Mouse (Mus musculus) liver, embryonic 11.5 days (tissue): ENCODE results near the gene Lamb3. TPM values are rescaled to one million over a fixed set of nuclear protein-coding genes. Genes with fewer than 3 reads are reported as not detected.

Experiments
- ATAC-seq: fragments of 200-750 bp; cut with Nextera tagmentation; replicated peaks from 2 replicates; pipeline ENCODE4 v1.8.0; 2017; ENCODE audit warnings: moderate number of reproducible peaks, mild to moderate bottlenecking, moderate TSS enrichment, moderate library complexity; ENCODE audit not compliant: low FRiP score
- DNase-seq: peaks from one replicate; pipeline ENCODE4 v3.0.0-alpha.2; 2017; ENCODE audit warnings: low spot score
- H3K27ac ChIP-seq: fragments of 300-500 bp; sonication (generic); 2 replicates; pipeline ENCODE4 v1.5.1; 2014; ENCODE audit warnings: mild to moderate bottlenecking, low read depth, low read length, control low read depth
- H3K27me3 ChIP-seq: fragments of 300-500 bp; sonication (generic); replicated peaks from 2 replicates; pipeline ENCODE4 v1.6.1; 2014; ENCODE audit warnings: low read length, mixed read lengths; ENCODE audit not compliant: control insufficient read depth, insufficient read depth
- H3K36me3 ChIP-seq: fragments of 300-500 bp; sonication (generic); 2 replicates; pipeline ENCODE4 v1.6.1; 2014; ENCODE audit warnings: mild to moderate bottlenecking, low read length, moderate library complexity, mixed read lengths; ENCODE audit not compliant: control insufficient read depth, insufficient read depth
- H3K4me1 ChIP-seq: fragments of 300-500 bp; sonication (generic); replicated peaks from 2 replicates; pipeline ENCODE4 v1.6.1; 2014; ENCODE audit warnings: low read length, mixed read lengths; ENCODE audit not compliant: control insufficient read depth, insufficient read depth
- H3K4me2 ChIP-seq: fragments of 300-500 bp; sonication (generic); 2 replicates; pipeline ENCODE4 v1.6.1; 2014; ENCODE audit warnings: mild to moderate bottlenecking, control low read depth, moderate library complexity
- H3K4me3 ChIP-seq: fragments of 300-500 bp; sonication (generic); 2 replicates; pipeline ENCODE4 v1.5.1; 2014; ENCODE audit warnings: low read depth, low read length, control low read depth
- H3K9ac ChIP-seq: fragments of 300-500 bp; sonication (generic); 2 replicates; pipeline ENCODE4 v1.6.1; 2014; ENCODE audit warnings: low read depth, low read length, control low read depth
- H3K9me3 ChIP-seq: fragments of 300-500 bp; sonication (generic); 2 replicates; pipeline ENCODE4 v1.6.1; 2016; ENCODE audit warnings: low read length, inconsistent platforms, mixed read lengths; ENCODE audit not compliant: control insufficient read depth
- WGBS: fragments of 180-500 bp; shearing (Covaris S2); extraction: QIAGEN DNeasy Blood & Tissue Kit; methylation state at CpG from one replicate; pipeline ENCODE4 v1.1.7; 2014; 5-methylcytosine and 5-hydroxymethylcytosine counted together
- polyA plus RNA-seq: library from polyadenylated mRNA; unstranded; fragments of >200 nt; fragmentation: Nextera tagmentation; extraction: Ambion mirVana; gene quantifications from 2 replicates; pipeline ENCODE4 v1.2.1, GENCODE M21; 2014

Gene Lamb3
- polyA plus RNA-seq, 1 experiment from 2014 or later: 0.15 TPM

DNA sequence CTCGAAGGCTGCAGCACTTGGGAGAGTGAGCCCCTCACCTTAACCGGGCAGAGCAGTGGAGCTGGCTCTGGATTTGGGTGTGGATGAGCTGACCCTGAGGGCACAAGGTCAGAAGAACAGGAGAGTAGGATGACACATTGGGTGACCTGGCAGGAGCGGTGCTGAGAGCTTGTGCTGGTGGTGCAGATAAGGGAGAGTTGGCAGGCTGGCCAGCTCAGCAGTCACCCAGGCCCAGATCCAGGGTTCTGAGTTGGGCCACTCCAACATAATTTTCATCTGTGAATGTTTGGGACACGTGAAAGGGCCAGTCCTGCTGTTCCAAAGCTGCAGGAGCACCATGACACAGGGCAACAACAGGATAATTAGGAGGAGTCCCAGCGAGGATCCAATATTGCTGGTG, 3.9 kb downstream of the Lamb3 start:
- Histone ChIP-seq H3K4me3 (no peak overlapping the region), H3K9ac (no peak overlapping the region), H3K27me3 (no peaks in the 10 kb centered on the region), H3K36me3 (no peaks in the 10 kb centered on the region), H3K4me2 (no peak overlapping the region), H3K27ac (no peak overlapping the region), H3K4me1 (no peaks in the 10 kb centered on the region), H3K9me3 (no peaks in the 10 kb centered on the region)
- no peak for DNase-seq
- ATAC-seq: no peak
- 60% methylated on average over 5 of the region's 5 CpGs for WGBS

DNA sequence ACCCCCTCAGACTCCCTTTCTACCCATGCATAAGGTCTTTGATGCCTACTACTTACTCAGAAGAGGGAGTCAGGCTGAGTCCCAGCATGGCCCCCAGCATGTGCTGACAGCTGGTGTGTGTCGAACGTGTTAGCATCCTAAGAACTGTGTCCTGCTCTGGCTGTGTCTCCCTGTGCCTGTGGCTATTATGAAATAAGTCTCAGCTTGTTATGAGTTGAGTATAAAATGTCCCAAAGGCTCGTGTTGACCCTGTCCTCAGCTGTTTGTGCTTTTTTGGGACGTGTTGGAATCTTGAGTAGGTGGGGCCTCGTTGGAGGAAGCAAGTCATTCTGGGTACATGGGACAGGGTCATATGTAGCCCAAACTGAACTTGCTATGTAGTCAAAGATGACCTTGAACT, 6.6 kb downstream of the Lamb3 start:
- Histone ChIP-seq H3K9ac (no peak overlapping the region), H3K36me3 (no peaks in the 10 kb centered on the region), H3K27me3 (no peaks in the 10 kb centered on the region), H3K4me1 (no peaks in the 10 kb centered on the region), H3K4me2 (no peak overlapping the region), H3K4me3 (no peak overlapping the region), H3K27ac (no peak overlapping the region), H3K9me3 (no peaks in the 10 kb centered on the region)
- no peak for ATAC-seq
- WGBS: 79% methylated on average over 5 of the region's 5 CpGs
- DNase-seq: no peak

DNA sequence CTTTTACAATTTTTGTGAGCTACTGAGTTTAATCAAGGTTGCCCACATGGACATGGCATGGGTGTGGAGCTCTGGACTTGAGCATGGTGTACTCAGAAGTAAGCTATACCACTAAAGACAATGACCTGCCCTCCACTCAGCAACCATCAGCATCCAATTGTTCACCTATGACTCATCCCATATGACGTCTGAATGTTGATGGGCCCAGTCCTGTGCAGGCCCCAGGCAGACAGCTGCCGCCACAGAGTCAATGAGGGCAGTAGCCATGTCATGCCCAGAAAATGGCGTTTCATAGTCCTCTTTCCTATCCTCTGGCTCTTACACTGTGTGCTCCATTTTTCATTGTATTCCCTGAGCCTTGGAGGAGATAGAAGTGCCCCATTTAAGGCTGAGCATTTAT, 8.5 kb downstream of the Lamb3 start:
- WGBS: 73% methylated on average over 3 of the region's 3 CpGs
- DNase-seq: no peak
- no peaks in the 10 kb centered on the region for H3K9me3 ChIP-seq
- H3K9ac ChIP-seq: no peak overlapping the region
- no peak for ATAC-seq
- H3K4me1 ChIP-seq: no peaks in the 10 kb centered on the region
- no peaks in the 10 kb centered on the region for H3K27me3 ChIP-seq
- no peak overlapping the region for H3K4me2 ChIP-seq
- H3K27ac ChIP-seq: no peak overlapping the region
- no peaks in the 10 kb centered on the region for H3K36me3 ChIP-seq
- no peak overlapping the region for H3K4me3 ChIP-seq

DNA sequence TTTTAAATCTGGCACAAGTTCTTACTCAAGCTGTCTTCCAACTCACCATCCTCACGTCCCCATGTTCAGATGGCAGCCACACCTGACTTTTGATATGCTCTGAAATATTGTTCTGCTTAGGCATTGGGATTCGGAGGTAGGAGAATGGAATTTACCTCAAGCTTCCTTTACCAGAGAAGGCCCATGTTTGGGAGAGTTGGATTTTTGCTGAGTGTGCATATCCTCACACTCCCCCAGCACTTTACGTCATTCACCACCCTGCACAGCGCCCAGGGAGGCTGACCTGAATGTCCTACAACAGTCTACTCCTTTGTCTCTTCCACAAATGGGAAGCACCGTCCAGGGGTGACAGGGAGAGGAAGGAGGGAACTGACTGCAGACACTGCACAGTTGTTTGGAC, 12.9 kb downstream of the Lamb3 start:
- ATAC-seq: no peak
- H3K4me2 ChIP-seq: no peak overlapping the region
- no peak overlapping the region for H3K27ac ChIP-seq
- no peaks in the 10 kb centered on the region for H3K4me1 ChIP-seq
- no peaks in the 10 kb centered on the region for H3K27me3 ChIP-seq
- H3K36me3 ChIP-seq: no peaks in the 10 kb centered on the region
- no peak overlapping the region for H3K9ac ChIP-seq
- WGBS: 63% methylated on average over 5 of the region's 5 CpGs
- DNase-seq: no peak
- no peak overlapping the region for H3K4me3 ChIP-seq
- H3K9me3 ChIP-seq: no peaks in the 10 kb centered on the region

DNA sequence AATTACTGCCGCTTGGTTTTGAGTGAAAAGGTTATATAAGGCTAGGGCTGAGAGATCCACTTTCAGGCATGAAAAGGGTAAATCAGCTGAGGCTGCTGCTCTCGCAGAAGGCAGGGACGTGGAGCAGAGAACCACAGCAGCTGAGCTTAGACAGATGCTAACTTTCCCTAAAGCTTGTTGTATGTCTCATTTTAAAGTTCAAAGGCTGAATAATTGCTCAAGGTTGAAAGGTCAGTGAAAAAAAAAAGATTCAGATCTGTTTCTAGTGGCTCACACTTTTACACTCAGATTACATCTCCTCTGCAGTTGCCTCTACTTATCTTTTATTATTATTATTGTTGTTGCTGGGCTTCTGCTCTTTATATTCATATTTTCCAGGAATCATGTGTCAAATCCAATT, 18.0 kb downstream of the Lamb3 start:
- no peak overlapping the region for H3K9ac ChIP-seq
- H3K4me3 ChIP-seq: no peak overlapping the region
- no peaks in the 10 kb centered on the region for H3K36me3 ChIP-seq
- no peaks in the 10 kb centered on the region for H3K27me3 ChIP-seq
- 65% methylated on average over 3 of the region's 3 CpGs for WGBS
- H3K27ac ChIP-seq: no peak overlapping the region
- ATAC-seq (no peak), DNase-seq (no peak)
- H3K4me2 ChIP-seq: no peak overlapping the region
- H3K4me1 ChIP-seq: no peaks in the 10 kb centered on the region
- no peaks in the 10 kb centered on the region for H3K9me3 ChIP-seq

DNA sequence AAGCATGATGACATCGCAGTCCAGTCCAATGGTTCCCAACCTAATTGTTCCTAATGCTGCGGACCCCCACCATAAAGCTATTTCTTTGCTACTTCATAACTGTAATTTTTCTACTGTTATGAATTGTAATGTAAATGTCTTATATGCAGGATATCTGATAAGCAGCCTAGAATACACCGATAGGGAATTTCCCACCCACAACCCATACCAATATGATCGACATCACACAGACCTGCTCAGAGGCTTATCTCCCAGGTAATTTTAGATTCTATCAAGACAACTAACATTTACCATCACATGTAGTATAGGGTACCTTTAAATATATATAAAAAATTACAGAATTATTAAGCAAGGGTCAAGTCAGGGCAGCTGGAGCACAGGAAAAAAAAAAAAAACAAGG, 18.6 kb downstream of the Lamb3 start:
- H3K4me2 ChIP-seq: no peak overlapping the region
- H3K9ac ChIP-seq: no peak overlapping the region
- no peak overlapping the region for H3K27ac ChIP-seq
- H3K36me3 ChIP-seq: no peaks in the 10 kb centered on the region
- H3K27me3 ChIP-seq: no peaks in the 10 kb centered on the region
- WGBS: 80% methylated on average over 4 of the region's 4 CpGs
- H3K9me3 ChIP-seq: no peaks in the 10 kb centered on the region
- ATAC-seq (no peak), DNase-seq (no peak)
- no peak overlapping the region for H3K4me3 ChIP-seq
- no peaks in the 10 kb centered on the region for H3K4me1 ChIP-seq

DNA sequence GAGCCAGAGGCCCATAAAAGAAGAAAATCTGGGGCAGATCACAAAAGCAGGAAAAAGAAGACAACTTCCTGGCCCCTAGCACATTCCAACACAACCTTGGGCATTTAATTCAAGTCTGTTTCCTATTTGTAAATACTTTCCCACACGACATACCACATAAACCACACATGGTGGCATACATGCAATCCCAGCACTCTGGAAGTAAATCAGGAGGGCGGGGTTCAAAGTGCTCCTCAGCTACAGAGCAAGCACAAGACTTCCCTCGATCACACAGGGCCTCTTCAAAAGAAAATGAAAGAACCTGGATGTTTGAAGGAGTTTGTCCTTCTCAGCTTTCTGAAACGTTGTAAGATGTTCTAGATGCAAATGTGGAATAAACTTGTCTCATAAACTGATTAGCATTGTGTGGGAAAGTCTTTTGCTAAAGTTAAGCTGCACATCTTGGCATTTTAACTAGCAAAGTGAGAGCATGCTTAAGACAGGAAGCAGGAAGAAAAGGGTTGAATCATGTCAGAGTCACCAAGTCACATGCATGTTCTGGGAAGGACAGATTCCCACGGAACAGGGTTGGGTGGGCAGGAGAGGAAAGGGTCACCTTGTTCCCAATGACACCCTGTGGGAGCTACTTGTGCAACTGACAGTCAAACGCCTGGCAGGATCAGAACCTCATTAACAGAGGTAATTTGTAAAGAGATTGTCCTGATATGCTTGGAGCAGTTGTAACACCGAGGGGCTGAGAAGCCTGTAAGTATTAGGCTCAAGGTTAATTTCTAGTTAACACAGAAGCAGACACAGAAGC, 19.4 kb downstream of the Lamb3 start:
- Histone ChIP-seq H3K9me3 (no peaks in the 10 kb centered on the region), H3K36me3 (no peaks in the 10 kb centered on the region)
- DNase-seq: no peak

DNA sequence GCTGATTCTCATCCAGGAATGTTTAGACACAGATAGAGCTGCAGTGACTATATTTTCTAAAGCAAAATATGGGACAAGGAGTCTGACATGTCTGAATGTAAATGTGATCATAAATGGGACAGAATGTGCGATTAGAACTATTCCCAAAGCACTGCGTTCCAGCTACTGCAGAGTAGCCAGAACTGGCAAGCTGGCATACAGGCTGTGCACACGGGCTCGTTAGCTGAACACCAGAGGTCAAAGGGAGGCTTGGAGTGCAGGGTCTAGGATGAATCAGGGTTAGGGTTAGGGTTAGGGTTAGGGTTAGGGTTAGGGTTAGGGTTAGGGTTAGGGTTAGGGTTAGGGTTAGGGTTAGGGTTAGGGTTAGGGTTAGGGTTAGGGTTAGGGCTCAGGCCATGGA, 20.0 kb downstream of the Lamb3 start:
- Histone ChIP-seq H3K27me3 (no peaks in the 10 kb centered on the region), H3K4me1 (no peaks in the 10 kb centered on the region), H3K4me3 (no peak overlapping the region), H3K36me3 (no peaks in the 10 kb centered on the region), H3K27ac (no peak overlapping the region), H3K9me3 (no peaks in the 10 kb centered on the region), H3K4me2 (no peak overlapping the region), H3K9ac (no peak overlapping the region)
- ATAC-seq (no peak), DNase-seq (no peak)
- 87% methylated on average over 4 of the region's 4 CpGs for WGBS

More for the DNA sequence above, 19.4 kb downstream of the Lamb3 start:
- H3K4me1 ChIP-seq: no peaks in the 10 kb centered on the region
- H3K9ac ChIP-seq: no peak overlapping the region
- H3K27me3 ChIP-seq: no peaks in the 10 kb centered on the region
- WGBS: 43% methylated on average over 7 of the region's 7 CpGs
- no peak overlapping the region for H3K27ac ChIP-seq
- no peak overlapping the region for H3K4me2 ChIP-seq
- H3K4me3 ChIP-seq: no peak overlapping the region
- ATAC-seq: no peak

DNA sequence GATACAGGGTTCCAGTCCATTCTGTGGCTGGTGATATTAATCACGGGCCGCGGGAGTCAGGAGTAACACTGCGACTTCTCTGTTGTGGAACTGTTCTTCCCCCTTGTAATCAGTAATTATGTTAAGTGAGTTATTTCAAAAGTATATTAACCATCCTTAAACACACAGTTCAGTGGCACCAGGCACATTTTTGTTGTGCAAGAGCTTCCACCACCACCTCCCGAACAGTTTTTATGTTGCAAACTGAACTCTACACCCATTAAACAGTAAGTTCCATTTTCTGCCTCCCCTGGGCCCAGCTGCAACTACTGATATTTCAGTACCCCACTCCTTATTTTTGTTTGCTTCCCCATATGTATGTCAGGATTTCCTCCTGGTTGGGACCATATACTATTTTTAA, 22.1 kb downstream of the Lamb3 start:
- no peak for ATAC-seq
- DNase-seq: no peak
- 89% methylated on average over 5 of the region's 5 CpGs for WGBS
- H3K9ac ChIP-seq: no peak overlapping the region
- H3K4me2 ChIP-seq: no peak overlapping the region
- no peaks in the 10 kb centered on the region for H3K4me1 ChIP-seq
- H3K4me3 ChIP-seq: no peak overlapping the region
- H3K9me3 ChIP-seq: no peaks in the 10 kb centered on the region
- no peak overlapping the region for H3K27ac ChIP-seq
- no peaks in the 10 kb centered on the region for H3K27me3 ChIP-seq
- H3K36me3 ChIP-seq: no peaks in the 10 kb centered on the region
